In genomic region chr2:3305426-3306025, GRCm38 (mm10) we compare ENCODE assay signal across 12 mouse cellular contexts. TPM values are rescaled to one million over a fixed set of nuclear protein-coding genes. Genes with fewer than 3 reads are reported as not detected.
DNase-seq lines count a peak whose midpoint lies in the region; ATAC-seq lines count a peak whose summit lies in the region.
"Had no signal": no experiment of that assay in that cellular context is flagged by ENCODE, and none has a peak within 500 bp of the region (broad histone marks: within the 10 kb centered on the region; RNA-seq: fewer than 3 reads in every experiment).

No protein-coding gene starts in this region.

- no peaks in the 10 kb centered on the region for H3K27me3 ChIP-seq in forebrain, embryonic 11.5 days (ENCODE audit: control insufficient read depth, insufficient read depth, low read length)
- H3K27me3 ChIP-seq: embryonic facial prominence, embryonic 13.5 days; limb, embryonic 12.5 days had no signal

- H3K9me3 ChIP-seq in forebrain, embryonic 11.5 days (ENCODE audit: control insufficient read depth, low read length) = no peaks in the 10 kb centered on the region
- H3K9me3 ChIP-seq: embryonic facial prominence, embryonic 13.5 days; limb, embryonic 12.5 days had no signal

- no peak overlapping the region for H3K4me2 ChIP-seq in forebrain, embryonic 11.5 days (ENCODE audit: low read depth, low read length, severe bottlenecking)
- H3K4me2 ChIP-seq: embryonic facial prominence, embryonic 13.5 days; limb, embryonic 12.5 days had no signal

- no peak overlapping the region for H3K27ac ChIP-seq in forebrain, embryonic 11.5 days (ENCODE audit: low read depth, low read length)
- H3K27ac ChIP-seq: embryonic facial prominence, embryonic 13.5 days; hindbrain, postnatal 0 days; limb, embryonic 12.5 days had no signal

- no peak for ATAC-seq in forebrain, embryonic 11.5 days (replicated peaks; ENCODE audit: low FRiP score)
- ATAC-seq: hindbrain, postnatal 0 days had no signal

- no peak overlapping the region for H3K9ac ChIP-seq in forebrain, embryonic 11.5 days (ENCODE audit: low read length)
- H3K9ac ChIP-seq: embryonic facial prominence, embryonic 13.5 days; limb, embryonic 12.5 days had no signal

- DNase-seq in frontal cortex, postnatal 36 days (ENCODE audit: low spot score in 2 of 2) = peak; percentile 17 to 49
- no peak for DNase-seq in frontal cortex, postnatal 25 days (ENCODE audit: low spot score in 2 of 2)
- peak; percentile 16 for DNase-seq in lung, postnatal 10 days
- DNase-seq in lung, adult 18-20 months = no peak
- DNase-seq in cerebellum, adult 18-20 months = peak; percentile 72 to 73
- peak; percentile 19 to 40 for DNase-seq in layer of hippocampus, postnatal 36 days
- no peak for DNase-seq in forebrain, embryonic 11.5 days (ENCODE audit: low spot score)
- no peak for DNase-seq in ovary, postnatal 10 days (ENCODE audit: low spot score)

- no peaks in the 10 kb centered on the region for H3K4me1 ChIP-seq in forebrain, embryonic 11.5 days (replicated peaks; ENCODE audit: control insufficient read depth, insufficient read depth, low read length)
- H3K4me1 ChIP-seq: embryonic facial prominence, embryonic 13.5 days; limb, embryonic 12.5 days had no signal

- peaks cover 6% of the 10 kb centered on the region; the same call in 1 of the 2 replicates for H3K36me3 ChIP-seq in forebrain, embryonic 11.5 days (ENCODE audit: control insufficient read depth, insufficient read depth, low read length)

- H3K4me3 ChIP-seq in forebrain, embryonic 11.5 days (ENCODE audit: low read depth, low read length) = no peak overlapping the region
- H3K4me3 ChIP-seq: embryonic facial prominence, embryonic 13.5 days; limb, embryonic 12.5 days had no signal

- WGBS in forebrain, embryonic 11.5 days = 85% methylated on average over 3 of the region's 3 CpGs

RNA-seq across cellular contexts. Expression of gene Nmt2, which starts 21.5 kb away (rescaled TPM):
- 10 to 100 TPM; 89.4 to 98.0 TPM for total RNA-seq in layer of hippocampus, postnatal 36 days (2021)
- polyA plus RNA-seq in forebrain, embryonic 11.5 days (2014; fragmentation: Nextera tagmentation; extraction: Ambion mirVana) = 65.3 TPM in 2 replicates

RNA-seq across cellular contexts. Expression of gene Rpp38, which starts 26.9 kb away (rescaled TPM):
- total RNA-seq in layer of hippocampus, postnatal 36 days (2021) = 10 to 100 TPM in 1 of 2 experiments, 1 to 10 TPM in 1; 8.4 to 11.9 TPM
- 20.3 and 26.2 TPM in 2 replicates for polyA plus RNA-seq in forebrain, embryonic 11.5 days (2014; fragmentation: Nextera tagmentation; extraction: Ambion mirVana)

RNA-seq across cellular contexts. Expression of gene Acbd7, which starts 30.4 kb away (rescaled TPM):
- 1 to 10 TPM; 1.6 to 2.4 TPM for total RNA-seq in layer of hippocampus, postnatal 36 days (2021)
- polyA plus RNA-seq in forebrain, embryonic 11.5 days (2014; fragmentation: Nextera tagmentation; extraction: Ambion mirVana) = 0.40 TPM in 1 of 2 replicates, not detected in the other
- total RNA-seq: hindbrain, postnatal 0 days; neutrophil, adult 5-6 weeks had no signal
- polyA plus RNA-seq: limb, embryonic 12.5 days had no signal

Comparison
In these comparisons a context has a peak if more than half of its experiments do, and no peak if none do; other contexts are left out.
1. DNase-seq: peak in frontal cortex, postnatal 36 days (2 of 2), lung, postnatal 10 days (single experiment), cerebellum, adult 18-20 months (2 of 2) and layer of hippocampus, postnatal 36 days (2 of 2); none in frontal cortex, postnatal 25 days (0 of 2), lung, adult 18-20 months (0 of 2), forebrain, embryonic 11.5 days (single experiment) and ovary, postnatal 10 days (single experiment).